Mouse (Mus musculus) ES-E14 (cell line): ENCODE results near the gene Slc44a4.

Source experiments
- CHD2 ChIP-seq: IDR thresholded peaks from 2 replicates; pipeline ENCODE4 v1.6.1; 2014; ENCODE audit warnings: mild to moderate bottlenecking, low read depth, low read length, inconsistent platforms
- ZC3H11A ChIP-seq: IDR thresholded peaks from 2 replicates; pipeline ENCODE4 v1.6.1; 2012; ENCODE audit warnings: low read depth, mild to moderate bottlenecking, inconsistent platforms, low read length, borderline replicate concordance

GRCm38 (mm10) chr17:34941344-34942041 is 27.2 kb downstream of the Slc44a4 start:
- TF ChIP-seq ZC3H11A, result no peak
- no peak for TF ChIP-seq CHD2
